Mouse (Mus musculus) layer of hippocampus, postnatal 14 days (tissue): ENCODE data around the gene Cdh22. TPM values are rescaled to one million over a fixed set of nuclear protein-coding genes. Genes with fewer than 3 reads are reported as not detected.

ENCODE experiments used
- total RNA-seq, 2 experiments: library from RNA; stranded (reverse); gene quantifications; 2 replicates each; pipeline ENCODE4 v1.2.3; 2021

Cdh22 gene
- total RNA-seq, 2 experiments from 2014 or later: 9.5 to 12.7 TPM

Other genes with a start within 250 kb of the Cdh22 start
- gene Ncoa5, start 200.0 kb downstream of the Cdh22 start, total RNA-seq: 10 to 100 TPM; 53.2 to 57.4 TPM
- 1 to 10 TPM in 1 of 2 experiments, under 1 TPM in 1; 0.67 to 3.0 TPM for gene Cd40, start 179.2 kb downstream of the Cdh22 start, total RNA-seq
- gene 1700025C18Rik, start 144.1 kb downstream of the Cdh22 start, total RNA-seq: not detected
- 10 to 100 TPM; 76.0 to 81.1 TPM for gene Slc35c2, start 53.0 kb upstream of the Cdh22 start, total RNA-seq
- gene Elmo2, start 91.6 kb upstream of the Cdh22 start, total RNA-seq: 100 to 1,000 TPM; 158 to 172 TPM
- 1 to 10 TPM; 1.2 to 1.3 TPM for gene Zfp663, start 133.9 kb upstream of the Cdh22 start, total RNA-seq
- 10 to 100 TPM; 12.6 to 13.4 TPM for gene Zfp334, start 153.4 kb upstream of the Cdh22 start, total RNA-seq
- not detected for gene Ocstamp, start 165.6 kb upstream of the Cdh22 start, total RNA-seq
- 10 to 100 TPM; 13.0 to 19.6 TPM for gene Slc13a3, start 238.4 kb upstream of the Cdh22 start, total RNA-seq